Mouse (Mus musculus) G1E (cell line): ENCODE measurements at regions not wholly inside any gene's neighbourhood (a gene's known extent, or its start where the extent isn't known, plus 50 kb on each side); places are given as distances from the start of the nearest gene placed in this dataset.
"Not testable (repeated sequence)": the region's sequence is repeated elsewhere in the genome, so short reads cannot be mapped to it uniquely, and the experiment has no call there.

Experiments used
- ATAC-seq: 2 replicates; pipeline ENCODE4 v1.8.0; 2016; ENCODE audit warnings: mild to moderate bottlenecking; ENCODE audit not compliant: insufficient number of reproducible peaks, poor library complexity, low FRiP score, severe bottlenecking; ENCODE audit errors: extremely low read depth
- DNase-seq: peaks from one replicate; pipeline ENCODE4 v3.0.0; 2012; ENCODE audit warnings: low spot score
- H3K27me3 ChIP-seq: 2 replicates; pipeline ENCODE4 v1.6.1; 2012; ENCODE audit warnings: mild to moderate bottlenecking, low read length, inconsistent platforms; ENCODE audit not compliant: insufficient read depth
- H3K36me3 ChIP-seq: replicated peaks from 2 replicates; pipeline ENCODE3; 2012; ENCODE audit warnings: mild to moderate bottlenecking, inconsistent platforms
- H3K4me1 ChIP-seq: 2 replicates; pipeline ENCODE4 v1.6.1; 2012; ENCODE audit warnings: low read depth, low read length, inconsistent platforms, mixed read lengths; ENCODE audit not compliant: insufficient read depth
- H3K4me3 ChIP-seq: 2 replicates; pipeline ENCODE4 v1.5.1; 2012; ENCODE audit warnings: low read depth, mild to moderate bottlenecking, inconsistent platforms, low read length, moderate library complexity, mixed read lengths
- H3K9me3 ChIP-seq: replicated peaks from 2 replicates; pipeline ENCODE4 v1.6.1; 2012; ENCODE audit warnings: inconsistent platforms
- CTCF ChIP-seq: IDR thresholded peaks from 2 replicates; pipeline ENCODE4 v1.5.1; 2012; ENCODE audit warnings: low read depth, low read length, inconsistent platforms, mixed read lengths
- GATA1 ChIP-seq: IDR thresholded peaks from 2 replicates; pipeline ENCODE4 v1.6.1; 2012; ENCODE audit warnings: borderline replicate concordance, low read length, inconsistent platforms, mixed read lengths
- GATA2 ChIP-seq: IDR thresholded peaks from 2 replicates; pipeline ENCODE4 v1.6.1; 2012; ENCODE audit warnings: low read depth, low read length, inconsistent platforms, borderline replicate concordance
- POLR2AphosphoS5 ChIP-seq: IDR thresholded peaks from 2 replicates; pipeline ENCODE4 v1.6.1; 2012; ENCODE audit warnings: low read depth, low read length, inconsistent platforms; ENCODE audit not compliant: insufficient replicate concordance
- TAL1 ChIP-seq: conservative IDR thresholded peaks from 2 replicates; pipeline ENCODE4 v1.6.1; 2012; ENCODE audit warnings: low read depth, low read length, inconsistent platforms, mixed read lengths

DNA sequence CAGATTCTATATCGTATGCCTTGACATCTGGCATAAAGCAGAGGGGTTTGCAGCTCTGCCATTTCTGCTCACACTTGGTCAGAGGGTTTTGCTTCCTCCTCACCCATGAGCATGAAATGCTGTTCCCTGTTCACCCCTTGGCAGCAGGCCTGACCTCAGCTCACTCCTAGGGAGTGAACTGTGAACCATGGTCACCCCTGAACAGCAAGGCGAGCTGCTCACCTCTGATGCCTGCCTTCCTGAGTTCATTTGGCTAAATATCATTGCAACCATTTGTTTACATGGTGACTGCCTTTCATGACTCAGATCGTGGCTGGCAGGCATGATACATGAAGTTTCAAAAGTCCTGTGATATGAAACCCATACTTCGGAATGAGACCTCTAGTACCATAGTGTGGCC is 418.2 kb downstream of the Tcerg1l start:
- H3K4me3 ChIP-seq, result no peak overlapping the region
- H3K9me3 ChIP-seq, result peaks cover 63% of the 10 kb centered on the region
- DNase-seq (no peak), ATAC-seq (no peak)
- no peaks in the 10 kb centered on the region for H3K27me3 ChIP-seq
- H3K4me1 ChIP-seq, result no peaks in the 10 kb centered on the region
- TF ChIP-seq GATA1 (no peak), GATA2 (no peak), TAL1 (no peak), POLR2AphosphoS5 (no peak), CTCF (no peak)
- H3K36me3 ChIP-seq, result no peaks in the 10 kb centered on the region

- H3K4me1 ChIP-seq, result no peaks in the 10 kb centered on the region
- no peaks in the 10 kb centered on the region for H3K27me3 ChIP-seq
- TF ChIP-seq TAL1, result no peak
- no peak for TF ChIP-seq GATA2
- TF ChIP-seq CTCF, result no peak
- no peak for TF ChIP-seq POLR2AphosphoS5
- no peak for TF ChIP-seq GATA1
- ATAC-seq (no peak), DNase-seq (no peak)
- H3K4me3 ChIP-seq, result no peak overlapping the region
- peaks cover 41% of the 10 kb centered on the region for H3K9me3 ChIP-seq
- H3K36me3 ChIP-seq, result no peaks in the 10 kb centered on the region
These were observed 391.7 kb downstream of the Tcerg1l start for GRCm38 (mm10) chr7:138005806-138006205.

- peaks cover 47% of the 10 kb centered on the region for H3K9me3 ChIP-seq
- ATAC-seq, result no peak
- no peak for DNase-seq
- no peaks in the 10 kb centered on the region for H3K27me3 ChIP-seq
- H3K4me3 ChIP-seq, result no peak overlapping the region
- no peaks in the 10 kb centered on the region for H3K4me1 ChIP-seq
- H3K36me3 ChIP-seq, result no peaks in the 10 kb centered on the region
- TF ChIP-seq POLR2AphosphoS5 (no peak), TAL1 (no peak), GATA1 (no peak), GATA2 (no peak), CTCF (no peak)
These were observed 390.6 kb downstream of the Tcerg1l start for GRCm38 (mm10) chr7:138006971-138007370.

- Histone ChIP-seq H3K27me3 (no peaks in the 10 kb centered on the region), H3K4me3 (no peak overlapping the region), H3K36me3 (no peaks in the 10 kb centered on the region), H3K4me1 (no peaks in the 10 kb centered on the region), H3K9me3 (peaks cover 55% of the 10 kb centered on the region)
- TF ChIP-seq GATA2 (no peak), POLR2AphosphoS5 (no peak), TAL1 (no peak)
- DNase-seq (no peak), ATAC-seq (no peak)
These were observed 388.9 kb downstream of the Tcerg1l start for GRCm38 (mm10) chr7:138008601-138009000.

DNA sequence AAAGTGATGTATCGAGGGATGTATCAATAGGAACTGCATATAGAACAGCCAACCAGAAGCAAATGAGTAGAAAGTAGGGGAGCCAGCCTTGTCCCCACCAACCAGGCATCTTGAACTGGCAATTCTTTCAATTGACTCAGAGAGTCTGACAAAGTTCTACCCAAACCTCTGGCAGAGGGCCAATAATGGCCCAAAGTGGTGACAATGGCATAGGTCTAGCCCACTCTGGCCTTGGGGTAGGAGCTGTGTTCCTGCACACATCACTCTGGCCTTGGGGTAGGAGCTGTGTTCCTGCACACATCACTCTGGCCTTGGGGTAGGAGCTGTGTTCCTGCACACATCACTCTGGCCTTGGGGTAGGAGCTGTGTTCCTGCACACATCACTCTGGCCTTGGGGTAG is 373.5 kb downstream of the Tcerg1l start:
- not testable (repeated sequence) for H3K4me3 ChIP-seq, ATAC-seq, DNase-seq, H3K27me3 ChIP-seq, H3K4me1 ChIP-seq, H3K36me3 ChIP-seq
- H3K9me3 ChIP-seq, result peaks cover 66% of the 10 kb centered on the region

DNA sequence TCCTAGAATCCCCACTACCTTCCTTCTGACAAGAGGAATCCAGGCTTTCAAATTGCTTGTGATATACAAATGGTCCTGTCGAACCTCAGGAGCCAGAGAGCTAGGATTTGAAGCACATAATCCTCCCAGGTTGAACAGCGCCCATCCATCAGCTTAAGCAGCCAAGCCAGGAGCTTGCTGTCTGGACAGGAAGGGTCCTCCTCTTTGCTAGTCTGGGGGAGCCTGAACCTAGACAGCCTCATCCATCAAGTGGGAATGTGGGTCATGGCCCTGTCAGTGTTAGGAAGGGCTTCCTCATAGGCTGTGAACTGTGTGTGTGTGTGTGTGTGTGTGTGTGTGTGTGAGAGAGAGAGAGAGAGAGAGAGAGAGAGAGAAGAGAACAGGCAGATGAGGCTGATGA is 345.8 kb downstream of the Tcerg1l start:
- Histone ChIP-seq H3K27me3 (no peaks in the 10 kb centered on the region), H3K36me3 (no peaks in the 10 kb centered on the region), H3K4me3 (no peak overlapping the region), H3K9me3 (peaks cover 73% of the 10 kb centered on the region), H3K4me1 (no peaks in the 10 kb centered on the region)
- no peak for ATAC-seq
- DNase-seq, result no peak
- TF ChIP-seq POLR2AphosphoS5 (no peak), GATA1 (no peak), GATA2 (no peak), TAL1 (no peak), CTCF (no peak)

GRCm38 (mm10) chr7:138054756-138055155 is 342.8 kb downstream of the Tcerg1l start:
- ATAC-seq, result no peak
- TF ChIP-seq GATA2 (no peak), TAL1 (no peak), POLR2AphosphoS5 (no peak), CTCF (no peak), GATA1 (no peak)
- H3K4me1 ChIP-seq, result no peaks in the 10 kb centered on the region
- H3K9me3 ChIP-seq, result peaks cover 57% of the 10 kb centered on the region
- no peaks in the 10 kb centered on the region for H3K36me3 ChIP-seq
- H3K4me3 ChIP-seq, result no peak overlapping the region
- no peak for DNase-seq
- H3K27me3 ChIP-seq, result no peaks in the 10 kb centered on the region
